ENCODE assay signal across 7 mouse cellular contexts in the genomic region with DNA sequence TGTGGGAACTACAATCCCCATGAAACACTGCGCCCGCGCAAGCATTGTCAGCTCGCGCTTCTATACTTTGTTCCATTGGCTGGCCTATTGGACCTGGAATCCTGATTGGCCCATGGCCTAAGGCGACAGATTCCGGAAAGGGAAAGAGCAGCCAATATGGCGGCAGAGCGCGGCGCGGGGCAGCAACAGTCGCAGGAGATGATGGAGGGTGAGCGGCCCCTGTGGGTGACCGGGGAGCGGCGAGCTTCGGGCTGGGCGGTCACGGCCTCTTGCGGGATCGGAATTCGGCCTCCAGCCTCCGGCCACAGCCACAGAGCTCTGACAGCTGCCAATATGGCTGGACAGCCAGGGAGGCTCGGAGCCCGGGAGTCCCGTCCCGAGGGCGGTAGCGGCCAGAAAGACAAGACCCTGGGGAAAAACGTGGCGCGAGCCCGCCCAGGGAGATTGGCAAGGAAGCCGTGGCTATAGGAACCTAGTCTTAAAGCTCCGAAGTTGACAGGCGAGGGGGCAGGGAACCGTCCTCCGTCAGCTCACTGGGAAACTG. TPM values are rescaled to one million over a fixed set of nuclear protein-coding genes. Genes with fewer than 3 reads are reported as not detected.
A peak's percentile ranks its signal among the peaks of the same experiment; 100 is the strongest.
DNase-seq lines count a peak whose midpoint lies in the region; ATAC-seq and TF ChIP-seq lines count a peak whose summit lies in the region.

No protein-coding gene starts in this region.

- ATAC-seq in megakaryocyte progenitor cell, adult 5-6 weeks (replicated peaks; ENCODE audit: poor library complexity) = peak; percentile 85

- H3K4me3 ChIP-seq in cortical plate, adult 2 months (ENCODE audit: insufficient read depth, low read length) = peak overlapping the region; percentile 87

- H3K4me1 ChIP-seq in cortical plate, adult 2 months (ENCODE audit: control insufficient read depth, insufficient read depth, low read length) = peaks cover 6% of the 10 kb centered on the region

- DNase-seq in adipocyte (ENCODE audit: low spot score) = peak; percentile 98
- peak; percentile 83 to 90 for DNase-seq in gastrocnemius, adult 8-10 months (ENCODE audit: low spot score in 2 of 2)
- DNase-seq in hindlimb bud, embryonic 11.5 days (ENCODE audit: extremely low spot score, low read depth, low spot score) = peak; percentile 91
- peak; percentile 91 to 96 for DNase-seq in left cerebral cortex, adult 9 months (ENCODE audit: low spot score in 2 of 2)
- DNase-seq in right cerebral cortex, postnatal 36 days (ENCODE audit: low spot score in 2 of 2) = peak; percentile 94

- H3K27ac ChIP-seq in cortical plate, adult 2 months (ENCODE audit: insufficient read depth, low read length) = no peak overlapping the region; the same call in 1 of the 2 replicates

- no peak for TF ChIP-seq CTCF in cortical plate, adult 2 months (IDR thresholded peaks at IDR 0.05; ENCODE audit: extremely low read depth, insufficient read depth, low read length)

- peak; percentile 79 for TF ChIP-seq POLR2A in cortical plate, adult 2 months (IDR thresholded peaks at IDR 0.05; ENCODE audit: extremely low read depth, insufficient read depth, low read length)

RNA-seq across cellular contexts. Expression of gene Pask, which starts 0.3 kb away (rescaled TPM):
- polyA plus RNA-seq in cortical plate, adult 2 months (2012; rRNA removed) = 6.4 and 6.9 TPM in 2 replicates
- total RNA-seq in gastrocnemius, adult 8-10 months (2022) = under 1 TPM; 0.05 to 0.51 (median 0.29) TPM
- 11.1 and 13.8 TPM in 2 replicates for total RNA-seq in megakaryocyte progenitor cell, adult 5-6 weeks (2015)
- total RNA-seq in megakaryocyte progenitor cell, adult 5-6 weeks (2017) = 10.4 and 12.6 TPM in 2 replicates

RNA-seq across cellular contexts. Expression of gene Ppp1r7, which starts 0.9 kb away (rescaled TPM):
- 27.3 and 30.4 TPM in 2 replicates for polyA plus RNA-seq in cortical plate, adult 2 months (2012; rRNA removed)
- 10 to 100 TPM; 17.3 to 27.0 (median 22.0) TPM for total RNA-seq in gastrocnemius, adult 8-10 months (2022)
- total RNA-seq in megakaryocyte progenitor cell, adult 5-6 weeks (2015) = 27.1 and 43.2 TPM in 2 replicates
- 16.0 and 26.1 TPM in 2 replicates for total RNA-seq in megakaryocyte progenitor cell, adult 5-6 weeks (2017)

RNA-seq across cellular contexts. Expression of gene Ano7, which starts 30.2 kb away (rescaled TPM):
- 0.65 and 0.81 TPM in 2 replicates for polyA plus RNA-seq in cortical plate, adult 2 months (2012; rRNA removed)
- total RNA-seq in gastrocnemius, adult 8-10 months (2022) = not detected
- 0.05 and 1.1 TPM in 2 replicates for total RNA-seq in megakaryocyte progenitor cell, adult 5-6 weeks (2015)
- total RNA-seq in megakaryocyte progenitor cell, adult 5-6 weeks (2017) = 0.33 TPM in 1 of 2 replicates, not detected in the other

RNA-seq across cellular contexts. Expression of gene Mterf4, which starts 37.9 kb away (rescaled TPM):
- polyA plus RNA-seq in cortical plate, adult 2 months (2012; rRNA removed) = 18.7 and 19.0 TPM in 2 replicates
- 10 to 100 TPM; 10.7 to 13.5 (median 11.6) TPM for total RNA-seq in gastrocnemius, adult 8-10 months (2022)
- total RNA-seq in megakaryocyte progenitor cell, adult 5-6 weeks (2015) = 11.3 and 13.1 TPM in 2 replicates
- total RNA-seq in megakaryocyte progenitor cell, adult 5-6 weeks (2017) = 24.4 and 27.6 TPM in 2 replicates

Comparison
In these comparisons a context has a peak if more than half of its experiments do, and no peak if none do; other contexts are left out.
1. RNA of gene Pask, which starts 0.3 kb away (total RNA-seq): 10.4 to 13.8 TPM in megakaryocyte progenitor cell, adult 5-6 weeks; 0.05 to 0.51 TPM in gastrocnemius, adult 8-10 months; every median in the first group is over 4 times any median in the second.
2. Peak in every context shown above with its lines, with median percentiles within 50 percentile points of each other: DNase-seq.